Mouse (Mus musculus) T-helper 17 cell (primary cell): ENCODE data around the gene Map3k13.

Source experiments
- in situ Hi-C, 2 experiments: fragments of 300-600 bp; cut with MboI, MseI; formaldehyde crosslinking; loops; 1 replicate in 1 of 2; 2 replicates in 1 of 2; pipeline ENCODE4 v1.15.1; 2025; ENCODE audit warnings: high pct_unique_total_duplicates in 2 of 2

The Map3k13 gene

GRCm38 (mm10) chr16:21881582-21882259, 87.6 kb downstream of the Map3k13 start:
- in situ Hi-C loops: no loop called here

GRCm38 (mm10) chr16:21887601-21888000, 93.5 kb downstream of the Map3k13 start:
- in situ Hi-C loops: no loop called here

GRCm38 (mm10) chr16:21893890-21894289, 99.7 kb downstream of the Map3k13 start:
- in situ Hi-C loops: no loop called here

- in situ Hi-C loops: no loop called here
Observed at GRCm38 (mm10) chr16:21901286-21901685, 107.1 kb downstream of the Map3k13 start.

GRCm38 (mm10) chr16:21904636-21905035, 110.5 kb downstream of the Map3k13 start:
- in situ Hi-C loops: loop anchor here in 1 of 2 experiments (5.0 kb wide), 1 partner anchor 52 kb away; no protein-coding TSS in a partner anchor

- in situ Hi-C loops: loop anchor here in 1 of 2 experiments (5.0 kb wide), 1 partner anchor 54 kb away; no protein-coding TSS in a partner anchor
Observed at GRCm38 (mm10) chr16:21905996-21906395, 111.8 kb downstream of the Map3k13 start.

- in situ Hi-C loops: loop anchor here in 1 of 2 experiments (5.0 kb wide), 1 partner anchor 55 kb away; no protein-coding TSS in a partner anchor
Observed at GRCm38 (mm10) chr16:21906902-21907301, 112.8 kb downstream of the Map3k13 start.

GRCm38 (mm10) chr16:21908906-21909305, 114.8 kb downstream of the Map3k13 start:
- in situ Hi-C loops: loop anchor here in 1 of 2 experiments (5.0 kb wide), 1 partner anchor 57 kb away; no protein-coding TSS in a partner anchor

- in situ Hi-C loops: no loop called here
Observed at GRCm38 (mm10) chr16:21913347-21913746, 119.2 kb downstream of the Map3k13 start.

GRCm38 (mm10) chr16:21916681-21917080, 122.5 kb downstream of the Map3k13 start:
- in situ Hi-C loops: no loop called here

GRCm38 (mm10) chr16:21928471-21928870, 134.3 kb downstream of the Map3k13 start:
- in situ Hi-C loops: no loop called here

GRCm38 (mm10) chr16:21946761-21947715, 152.9 kb downstream of the Map3k13 start, which contains the start of gene Tmem41a:
Gene Tmem41a, minus strand, starts transcription at chr16:21947552.
- in situ Hi-C loops: loop anchor here in 1 of 2 experiments (5.0 kb wide), 1 partner anchor 55 kb away; no protein-coding TSS in a partner anchor

GRCm38 (mm10) chr16:21955591-21955990, 161.4 kb downstream of the Map3k13 start:
- in situ Hi-C loops: no loop called here

- in situ Hi-C loops: no loop called here
Observed at GRCm38 (mm10) chr16:21965576-21965975, 171.4 kb downstream of the Map3k13 start.

- in situ Hi-C loops: no loop called here
Observed at GRCm38 (mm10) chr16:21969874-21970273, 175.7 kb downstream of the Map3k13 start.

GRCm38 (mm10) chr16:21970536-21970935, 176.4 kb downstream of the Map3k13 start:
- in situ Hi-C loops: no loop called here

- in situ Hi-C loops: no loop called here
Observed at GRCm38 (mm10) chr16:21971446-21971845, 177.3 kb downstream of the Map3k13 start.

- in situ Hi-C loops: no loop called here
Observed at GRCm38 (mm10) chr16:21976203-21976602, 182.1 kb downstream of the Map3k13 start.

GRCm38 (mm10) chr16:21977347-21977746, 183.2 kb downstream of the Map3k13 start:
- in situ Hi-C loops: no loop called here
